Mouse (Mus musculus): ENCODE data around the gene Gm20909. TPM values are rescaled to one million over a fixed set of nuclear protein-coding genes. Genes with fewer than 3 reads are reported as not detected.
"Not testable (repeated sequence)": the region's sequence is repeated elsewhere in the genome, so short reads cannot be mapped to it uniquely, and the experiment has no call there.

Gm20909 gene
- not detected in 2 replicates for polyA plus RNA-seq (2015; fragmentation: Nextera tagmentation; extraction: Ambion mirVana)

DNA sequence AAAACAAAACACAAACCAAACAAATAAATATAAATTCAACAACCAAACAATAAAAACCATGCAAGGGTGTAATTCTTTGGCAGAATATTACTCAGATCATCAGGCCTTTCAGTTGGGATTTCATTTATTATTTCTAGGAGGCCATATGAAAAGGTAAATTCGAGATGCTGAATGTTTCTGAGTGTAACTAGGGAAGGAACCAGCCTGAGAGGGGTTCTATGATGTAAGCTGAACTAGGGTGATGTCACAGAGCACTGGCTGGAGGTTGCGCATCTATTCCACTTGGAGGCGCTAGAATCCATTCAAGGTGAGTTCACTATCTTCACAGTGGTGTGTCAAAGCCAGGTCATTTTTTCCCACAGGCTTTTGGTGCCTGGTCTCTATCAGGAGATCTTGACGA, at the start of gene Gm20909:
Gene Gm20909, plus strand, starts transcription at position 301 of the 400 bp plus-strand sequence.
- not testable (repeated sequence) for H3K27ac ChIP-seq (ENCODE audit: low read depth, low read length); H3K27me3 ChIP-seq (replicated peaks; ENCODE audit: control insufficient read depth, insufficient read depth, low read length); H3K9ac ChIP-seq (ENCODE audit: low read depth, low read length); H3K4me1 ChIP-seq (replicated peaks; ENCODE audit: control insufficient read depth, insufficient read depth, low read length); H3K36me3 ChIP-seq (ENCODE audit: control insufficient read depth, insufficient read depth); H3K9me3 ChIP-seq (ENCODE audit: control insufficient read depth); H3K4me3 ChIP-seq (ENCODE audit: low read depth, low read length); ATAC-seq; H3K4me2 ChIP-seq (replicated peaks; ENCODE audit: low read depth)
- no CpG with 5 or more reads among the region's 4 CpGs for WGBS

Other genes with a start within 250 kb of the Gm20909 start
- gene Gm29866, start 170.9 kb upstream of the Gm20909 start, polyA plus RNA-seq (2015; fragmentation: Nextera tagmentation; extraction: Ambion mirVana) = not detected in 2 replicates
- not detected in 2 replicates for gene Gm20865, start 77.0 kb downstream of the Gm20909 start, polyA plus RNA-seq (2015; fragmentation: Nextera tagmentation; extraction: Ambion mirVana)

All from intestine, postnatal 0 days (tissue).